Mouse (Mus musculus): Measurements from ENCODE around the gene Gm10229.
"Not testable (repeated sequence)": the region's sequence is repeated elsewhere in the genome, so short reads cannot be mapped to it uniquely, and the experiment has no call there.

Gene Gm10229

GRCm38 (mm10) chr16:89014984-89015383, at the start of gene Gm10229:
Gm10229 (plus strand) TSS chr16:89015284.
- DNase-seq (ENCODE audit: extremely low spot score): not testable (repeated sequence)

GRCm38 (mm10) chr16:89010659-89011058, 4.4 kb upstream of the Gm10229 start, which contains the start of gene Krtap22-2:
Krtap22-2 (minus strand) TSS chr16:89010759.
- no peak for DNase-seq (ENCODE audit: extremely low spot score)

DNA sequence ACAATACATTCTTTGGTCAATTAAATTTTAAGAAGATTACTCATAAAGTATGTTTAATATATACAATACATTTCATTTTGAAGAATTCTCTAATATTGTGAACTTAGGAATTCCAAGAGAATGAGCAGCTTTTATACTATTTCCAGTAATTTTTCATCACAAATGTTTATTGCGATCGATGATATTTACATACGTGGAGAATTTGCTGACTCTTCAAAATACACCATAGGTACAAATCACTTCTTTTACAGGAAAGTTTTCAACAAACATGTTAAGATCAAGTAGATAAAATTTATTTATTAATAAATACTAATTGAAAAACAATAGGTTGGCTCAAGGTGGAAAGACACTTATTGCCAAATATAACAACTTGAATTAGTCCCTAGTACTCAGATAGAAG, 1.1 kb upstream of the Gm10229 start:
- DNase-seq (ENCODE audit: extremely low spot score): no peak

DNA sequence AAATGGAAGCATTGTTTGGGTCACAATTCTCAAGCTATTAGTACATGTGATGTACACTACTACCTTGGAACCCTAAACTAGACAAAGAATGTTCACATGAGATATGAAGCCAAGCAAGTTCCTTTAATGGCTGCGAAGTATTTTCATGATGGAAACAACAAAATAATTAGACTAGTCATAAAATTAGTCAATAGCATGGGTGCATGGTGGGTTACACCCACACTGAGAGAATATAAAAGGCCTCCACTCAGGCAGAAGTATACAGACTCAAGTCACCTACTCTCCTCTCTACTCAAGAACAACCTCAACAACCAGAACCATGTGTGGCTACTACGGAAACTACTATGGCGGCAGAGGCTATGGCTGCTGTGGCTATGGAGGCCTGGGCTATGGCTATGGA, 16.3 kb downstream of the Gm10229 start, which contains the start of gene Krtap6-1:
TSS of gene Krtap6-1 (plus strand) at position 301 of the 400 bp plus-strand sequence.
- DNase-seq (ENCODE audit: extremely low spot score): not testable (repeated sequence)

DNA sequence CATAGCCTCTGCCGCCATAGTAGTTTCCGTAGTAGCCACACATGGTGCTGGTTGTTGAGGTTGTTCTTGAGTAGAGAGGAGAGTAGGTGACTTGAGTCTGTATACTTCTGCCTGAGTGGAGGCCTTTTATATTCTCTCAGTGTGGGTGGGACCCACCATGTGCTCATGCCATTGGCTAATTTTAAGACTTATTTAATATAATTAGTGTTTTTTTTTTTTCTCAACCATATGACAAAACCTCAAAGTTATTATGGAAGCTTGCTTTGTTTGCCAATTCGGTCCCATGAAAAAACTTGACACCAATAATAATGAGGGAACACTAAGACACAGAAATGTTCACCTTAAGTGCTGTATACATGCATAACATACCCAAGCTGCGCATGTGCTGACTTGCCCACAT, 26.3 kb downstream of the Gm10229 start, which contains the start of gene Gm10228:
TSS of gene Gm10228 (minus strand) at position 101 of the 400 bp plus-strand sequence.
- DNase-seq (ENCODE audit: extremely low spot score): not testable (repeated sequence)

- no peak for DNase-seq (ENCODE audit: extremely low spot score)
These were observed 32.7 kb downstream of the Gm10229 start, which contains the start of gene Krtap6-5 for GRCm38 (mm10) chr16:89047783-89048182. Krtap6-5 (minus strand) TSS chr16:89047883.

GRCm38 (mm10) chr16:89063902-89064301, 48.8 kb downstream of the Gm10229 start, which contains the start of gene 1110025L11Rik:
1110025L11Rik (minus strand) TSS chr16:89064002.
- DNase-seq (ENCODE audit: extremely low spot score): not testable (repeated sequence)

All from embryo, embryonic 9.5 days (tissue).